Mouse (Mus musculus): ENCODE results near the gene Ppp1r9b. TPM values are rescaled to one million over a fixed set of nuclear protein-coding genes. Genes with fewer than 3 reads are reported as not detected.

The Ppp1r9b gene
- polyA plus RNA-seq, 1 experiment from 2014 or later: 11.8 TPM

Other genes starting within 250 kb of the Ppp1r9b start
- 0.30 TPM in 1 of 2 replicates, not detected in the other for gene Cdc34b, start 249.3 kb upstream of the Ppp1r9b start, polyA plus RNA-seq (2016; fragmentation: Nextera tagmentation; extraction: Ambion mirVana)
- not detected in 2 replicates for gene Tmem92, start 208.3 kb upstream of the Ppp1r9b start, polyA plus RNA-seq (2016; fragmentation: Nextera tagmentation; extraction: Ambion mirVana)
- gene Col1a1, start 54.8 kb upstream of the Ppp1r9b start, polyA plus RNA-seq (2016; fragmentation: Nextera tagmentation; extraction: Ambion mirVana): 98.1 and 193 TPM in 2 replicates
- gene Hils1, start 23.4 kb upstream of the Ppp1r9b start, polyA plus RNA-seq (2016; fragmentation: Nextera tagmentation; extraction: Ambion mirVana): not detected in 2 replicates
- 0.10 TPM in 1 of 2 replicates, not detected in the other for gene Sgca, start 14.7 kb upstream of the Ppp1r9b start, polyA plus RNA-seq (2016; fragmentation: Nextera tagmentation; extraction: Ambion mirVana)
- 38.8 and 71.5 TPM in 2 replicates for gene Samd14, start 18.8 kb downstream of the Ppp1r9b start, polyA plus RNA-seq (2016; fragmentation: Nextera tagmentation; extraction: Ambion mirVana)
- 10.7 and 15.2 TPM in 2 replicates for gene Pdk2, start 50.3 kb downstream of the Ppp1r9b start, polyA plus RNA-seq (2016; fragmentation: Nextera tagmentation; extraction: Ambion mirVana)
- 5.7 and 6.7 TPM in 2 replicates for gene Itga3, start 85.8 kb downstream of the Ppp1r9b start, polyA plus RNA-seq (2016; fragmentation: Nextera tagmentation; extraction: Ambion mirVana)
- 3.2 and 6.5 TPM in 2 replicates for gene Dlx3, start 129.1 kb downstream of the Ppp1r9b start, polyA plus RNA-seq (2016; fragmentation: Nextera tagmentation; extraction: Ambion mirVana)
- gene Dlx4, start 155.2 kb downstream of the Ppp1r9b start, polyA plus RNA-seq (2016; fragmentation: Nextera tagmentation; extraction: Ambion mirVana): 0.25 and 0.31 TPM in 2 replicates